Mouse (Mus musculus): ENCODE measurements around the gene Retreg1. TPM values are rescaled to one million over a fixed set of nuclear protein-coding genes. Genes with fewer than 3 reads are reported as not detected.

The Retreg1 gene
- polyA plus RNA-seq, 1 experiment = 8.9 TPM

DNA sequence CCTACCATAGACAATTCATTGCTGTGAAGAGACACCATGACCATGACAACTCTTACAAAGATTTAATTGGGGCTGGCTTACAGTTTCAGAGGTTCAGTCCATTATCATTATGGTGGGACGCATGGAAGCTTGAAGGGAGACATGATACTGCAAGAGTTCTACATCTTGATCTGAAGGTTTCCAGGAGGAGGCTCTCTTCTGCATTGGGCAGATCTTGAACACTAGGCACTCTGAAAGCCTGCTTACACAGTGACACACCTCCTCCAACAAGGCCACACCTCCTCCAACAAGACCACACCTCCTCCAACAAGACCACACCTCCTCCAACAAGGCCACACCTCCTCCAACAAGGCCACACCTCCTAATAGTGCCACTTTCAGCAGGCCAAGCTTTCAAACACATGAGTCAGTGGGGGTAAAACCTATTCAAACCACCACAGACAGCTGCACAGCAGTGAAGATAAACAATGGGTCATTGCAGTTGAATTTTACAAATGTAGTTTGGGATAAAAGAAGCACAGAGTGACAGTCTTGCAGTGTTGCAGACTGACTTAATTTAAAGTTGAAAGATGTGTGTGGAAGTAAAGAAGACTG lies 4.7 kb downstream of the Retreg1 start:
- Histone ChIP-seq H3K27ac (ENCODE audit: insufficient read depth, low read length) (no peak overlapping the region), H3K4me3 (ENCODE audit: insufficient read depth, low read length) (no peak overlapping the region), H3K4me1 (ENCODE audit: control insufficient read depth, insufficient read depth, low read length) (no peaks in the 10 kb centered on the region)
- TF ChIP-seq POLR2A (IDR thresholded peaks at IDR 0.05; ENCODE audit: low read depth, low read length) (no peak), CTCF (IDR thresholded peaks at IDR 0.05; ENCODE audit: borderline replicate concordance, insufficient read depth, low read length) (no peak)

DNA sequence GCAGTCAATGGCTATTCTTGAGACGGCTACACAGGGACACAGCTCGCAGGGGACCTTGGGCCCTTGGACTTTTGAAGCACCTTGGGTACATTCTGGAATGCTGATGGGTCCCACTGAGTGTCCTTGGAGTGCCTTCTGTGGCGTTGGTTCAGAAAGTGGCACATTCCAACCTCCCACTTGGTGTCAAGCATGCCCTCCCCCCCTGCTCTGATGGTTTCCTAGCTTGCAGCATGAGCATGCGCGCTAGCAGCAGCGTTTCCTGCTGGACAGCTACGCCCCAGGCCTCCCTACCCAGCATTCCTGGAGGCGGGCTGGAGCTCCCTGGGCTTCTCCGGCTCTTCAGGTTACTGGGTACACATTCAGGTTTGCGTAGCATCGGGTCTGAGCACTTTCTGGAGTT lies 7.6 kb downstream of the Retreg1 start:
- TF ChIP-seq CTCF (IDR thresholded peaks at IDR 0.05; ENCODE audit: borderline replicate concordance, insufficient read depth, low read length) = no peak
- TF ChIP-seq POLR2A (IDR thresholded peaks at IDR 0.05; ENCODE audit: low read depth, low read length) = no peak
- Histone ChIP-seq H3K4me3 (ENCODE audit: insufficient read depth, low read length) (no peak overlapping the region), H3K4me1 (ENCODE audit: control insufficient read depth, insufficient read depth, low read length) (no peaks in the 10 kb centered on the region), H3K27ac (ENCODE audit: insufficient read depth, low read length) (no peak overlapping the region)

DNA sequence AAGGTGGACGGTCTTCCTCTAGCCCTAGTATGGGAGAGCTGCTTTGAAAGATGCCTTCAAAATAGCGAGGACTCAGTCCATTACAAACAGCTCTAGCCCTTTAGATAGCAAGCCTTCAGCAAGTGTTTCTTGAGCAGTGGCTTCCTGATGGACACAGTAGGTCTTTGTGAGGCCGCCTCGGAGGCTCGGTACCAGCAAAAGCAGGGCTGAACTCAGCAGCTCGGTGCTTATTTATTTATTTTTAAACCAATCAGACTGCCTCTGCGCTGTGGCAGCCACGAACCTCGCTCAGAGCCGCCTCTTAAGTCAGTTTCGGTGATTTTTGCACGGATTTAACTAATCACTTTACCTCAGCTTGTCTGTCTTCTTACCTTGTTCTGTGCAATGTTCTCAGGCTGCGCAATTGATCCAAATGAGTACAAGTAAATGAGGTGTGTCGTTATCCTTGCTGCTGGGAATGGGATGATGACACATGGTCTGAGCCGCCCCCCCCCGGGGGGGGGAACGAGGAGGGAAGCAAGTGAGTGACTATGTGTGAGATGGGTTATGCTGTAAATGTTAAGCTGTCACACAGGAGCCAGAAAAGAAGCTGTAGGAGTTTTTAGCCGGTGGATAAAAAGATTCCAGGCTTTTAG lies 11.4 kb downstream of the Retreg1 start:
- TF ChIP-seq POLR2A (IDR thresholded peaks at IDR 0.05; ENCODE audit: low read depth, low read length) (no peak), CTCF (IDR thresholded peaks at IDR 0.05; ENCODE audit: borderline replicate concordance, insufficient read depth, low read length) (no peak)
- Histone ChIP-seq H3K4me3 (ENCODE audit: insufficient read depth, low read length) (no peak overlapping the region), H3K27ac (ENCODE audit: insufficient read depth, low read length) (no peak overlapping the region), H3K4me1 (ENCODE audit: control insufficient read depth, insufficient read depth, low read length) (no peaks in the 10 kb centered on the region)

DNA sequence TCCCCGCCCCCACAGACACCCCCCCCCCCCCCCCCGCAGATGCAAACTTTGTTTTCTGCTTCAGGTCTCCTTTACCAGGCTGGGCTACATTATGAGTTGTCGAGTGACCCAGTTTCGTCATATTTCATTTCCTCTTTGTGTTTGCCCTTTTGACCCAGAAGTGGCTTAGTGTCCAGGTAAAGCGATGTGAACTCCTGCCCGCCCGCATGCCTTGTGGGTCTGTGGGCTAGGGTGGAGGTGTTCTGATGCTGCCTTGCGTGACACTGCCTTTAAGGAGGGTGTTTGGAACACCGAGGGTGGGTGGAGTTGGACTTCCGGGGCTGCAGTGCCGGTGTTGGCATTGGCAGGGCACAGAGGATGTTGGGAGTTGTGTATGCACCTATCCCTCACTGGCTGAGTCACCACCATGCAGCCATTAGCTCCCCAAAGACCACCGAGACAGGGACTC lies 15.7 kb downstream of the Retreg1 start:
- no peak overlapping the region for H3K27ac ChIP-seq (ENCODE audit: insufficient read depth, low read length)
- TF ChIP-seq POLR2A (IDR thresholded peaks at IDR 0.05; ENCODE audit: low read depth, low read length) = no peak

DNA sequence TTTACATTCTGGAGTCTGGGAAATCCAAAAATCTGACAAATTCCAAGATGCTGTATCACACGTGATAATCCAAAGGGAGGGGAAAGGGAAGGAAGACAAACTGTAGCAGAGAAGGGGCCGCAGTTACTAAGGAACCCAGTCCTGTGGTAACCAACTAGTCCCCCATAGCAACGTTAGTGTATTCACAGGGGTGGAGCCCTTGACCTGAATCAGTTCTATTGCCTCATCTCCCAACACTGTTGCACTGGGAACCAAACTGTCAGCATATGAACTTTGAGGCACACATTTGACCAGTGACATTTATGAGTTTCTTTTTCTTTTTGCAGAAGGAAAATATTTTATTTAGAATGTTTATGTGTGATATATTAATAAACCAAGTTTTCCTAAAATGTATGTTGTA lies 16.5 kb downstream of the Retreg1 start:
- no peak overlapping the region for H3K27ac ChIP-seq (ENCODE audit: insufficient read depth, low read length)
- no peak for TF ChIP-seq POLR2A (IDR thresholded peaks at IDR 0.05; ENCODE audit: low read depth, low read length)
- H3K4me1 ChIP-seq (ENCODE audit: control insufficient read depth, insufficient read depth, low read length) = no peaks in the 10 kb centered on the region
- H3K4me3 ChIP-seq (ENCODE audit: insufficient read depth, low read length) = no peak overlapping the region

More for the DNA sequence above, 15.7 kb downstream of the Retreg1 start:
- Histone ChIP-seq H3K4me3 (ENCODE audit: insufficient read depth, low read length) (no peak overlapping the region), H3K4me1 (ENCODE audit: control insufficient read depth, insufficient read depth, low read length) (no peaks in the 10 kb centered on the region)

DNA sequence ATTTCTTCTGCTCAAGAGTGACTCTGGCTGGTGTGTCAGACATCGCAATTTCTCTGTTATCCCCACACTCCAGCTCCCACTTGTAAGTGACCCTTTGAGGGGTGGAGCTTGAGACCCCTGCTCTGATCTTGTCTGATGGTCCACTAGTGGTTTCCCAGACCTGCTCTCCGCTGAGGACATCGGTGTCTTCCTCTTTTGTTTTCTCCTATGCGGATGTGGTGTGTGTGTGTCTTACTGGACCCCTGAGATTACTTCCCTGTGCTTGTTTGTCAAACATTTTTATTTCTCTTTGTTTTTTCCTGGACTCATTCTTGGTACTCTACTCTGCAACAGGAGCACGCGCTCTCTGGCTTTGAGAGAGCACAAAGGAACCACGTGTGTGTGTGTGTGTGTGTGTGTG lies 18.9 kb downstream of the Retreg1 start:
- no peak overlapping the region for H3K27ac ChIP-seq (ENCODE audit: insufficient read depth, low read length)
- no peak overlapping the region for H3K4me3 ChIP-seq (ENCODE audit: insufficient read depth, low read length)
- H3K4me1 ChIP-seq (ENCODE audit: control insufficient read depth, insufficient read depth, low read length) = no peaks in the 10 kb centered on the region
- no peak for TF ChIP-seq POLR2A (IDR thresholded peaks at IDR 0.05; ENCODE audit: low read depth, low read length)
- no peak for TF ChIP-seq CTCF (IDR thresholded peaks at IDR 0.05; ENCODE audit: borderline replicate concordance, insufficient read depth, low read length)

DNA sequence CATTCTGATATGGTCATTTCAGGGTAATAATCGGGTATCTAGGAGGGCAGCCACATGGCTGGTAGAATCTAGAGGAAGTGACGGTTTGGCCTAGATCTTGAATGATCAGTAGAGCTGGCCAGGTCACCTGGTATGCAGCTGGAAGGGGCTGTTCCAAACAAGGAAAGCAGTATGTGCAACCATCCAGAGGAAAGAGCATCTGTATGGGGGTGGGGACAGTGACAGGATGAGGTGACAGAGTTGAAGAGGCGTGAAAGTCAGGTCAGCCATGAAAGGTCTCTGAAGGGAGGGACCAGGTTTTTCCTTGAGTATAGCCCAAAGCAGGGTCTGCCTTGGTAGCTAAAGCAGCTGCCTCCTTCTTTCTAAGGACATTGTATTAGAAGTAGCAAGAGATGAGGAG lies 22.6 kb downstream of the Retreg1 start:
- no peak for TF ChIP-seq POLR2A (IDR thresholded peaks at IDR 0.05; ENCODE audit: low read depth, low read length)
- no peak for TF ChIP-seq CTCF (IDR thresholded peaks at IDR 0.05; ENCODE audit: borderline replicate concordance, insufficient read depth, low read length)
- H3K4me3 ChIP-seq (ENCODE audit: insufficient read depth, low read length) = no peak overlapping the region
- H3K27ac ChIP-seq (ENCODE audit: insufficient read depth, low read length) = no peak overlapping the region
- no peaks in the 10 kb centered on the region; the same call in none of the 2 replicates for H3K4me1 ChIP-seq (ENCODE audit: control insufficient read depth, insufficient read depth, low read length)

DNA sequence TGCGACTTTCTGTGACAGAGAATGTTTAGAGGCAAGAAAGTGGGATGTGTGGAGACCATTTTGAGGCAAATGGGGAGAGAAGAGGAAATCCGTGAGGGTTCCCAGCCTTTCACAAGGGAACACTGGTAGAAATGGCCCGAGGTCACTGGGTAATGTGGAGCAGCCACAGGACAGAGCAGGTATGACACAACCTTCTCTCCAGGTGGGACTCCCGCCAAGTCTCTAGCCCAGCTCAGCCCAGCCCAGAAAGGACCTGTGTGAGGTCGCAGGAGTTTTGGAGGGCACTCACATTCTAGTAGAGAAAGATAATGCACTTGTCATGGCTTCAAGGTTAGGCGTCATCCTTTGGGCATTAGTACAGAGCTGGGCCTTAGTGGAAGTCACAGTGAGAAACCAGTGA lies 23.1 kb downstream of the Retreg1 start:
- no peak overlapping the region for H3K27ac ChIP-seq (ENCODE audit: insufficient read depth, low read length)
- TF ChIP-seq CTCF (IDR thresholded peaks at IDR 0.05; ENCODE audit: borderline replicate concordance, insufficient read depth, low read length) (no peak), POLR2A (IDR thresholded peaks at IDR 0.05; ENCODE audit: low read depth, low read length) (no peak)
- no peaks in the 10 kb centered on the region; the same call in none of the 2 replicates for H3K4me1 ChIP-seq (ENCODE audit: control insufficient read depth, insufficient read depth, low read length)
- H3K4me3 ChIP-seq (ENCODE audit: insufficient read depth, low read length) = no peak overlapping the region

DNA sequence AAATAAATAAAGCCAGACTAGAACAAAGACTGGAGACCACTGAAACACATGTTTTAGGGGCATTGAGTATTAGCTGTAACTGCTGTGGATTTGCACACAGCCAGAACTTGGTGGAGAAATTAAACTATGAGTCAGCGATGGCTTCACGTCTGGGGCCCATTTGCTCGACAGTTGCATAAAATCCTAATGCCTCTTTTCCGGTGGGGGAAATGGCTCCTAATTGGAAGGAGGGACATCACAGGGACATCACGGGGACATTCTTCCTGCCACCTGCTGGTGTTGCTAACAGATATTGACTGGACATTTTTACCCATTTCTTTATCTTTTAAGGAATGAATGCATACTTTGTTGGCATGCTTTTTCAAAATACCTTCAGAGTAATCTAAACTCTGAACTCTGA lies 26.1 kb downstream of the Retreg1 start:
- no peak for TF ChIP-seq CTCF (IDR thresholded peaks at IDR 0.05; ENCODE audit: borderline replicate concordance, insufficient read depth, low read length)
- no peak for TF ChIP-seq POLR2A (IDR thresholded peaks at IDR 0.05; ENCODE audit: low read depth, low read length)
- H3K27ac ChIP-seq (ENCODE audit: insufficient read depth, low read length) = no peak overlapping the region
- H3K4me3 ChIP-seq (ENCODE audit: insufficient read depth, low read length) = no peak overlapping the region
- H3K4me1 ChIP-seq (ENCODE audit: control insufficient read depth, insufficient read depth, low read length) = peaks cover 4% of the 10 kb centered on the region

DNA sequence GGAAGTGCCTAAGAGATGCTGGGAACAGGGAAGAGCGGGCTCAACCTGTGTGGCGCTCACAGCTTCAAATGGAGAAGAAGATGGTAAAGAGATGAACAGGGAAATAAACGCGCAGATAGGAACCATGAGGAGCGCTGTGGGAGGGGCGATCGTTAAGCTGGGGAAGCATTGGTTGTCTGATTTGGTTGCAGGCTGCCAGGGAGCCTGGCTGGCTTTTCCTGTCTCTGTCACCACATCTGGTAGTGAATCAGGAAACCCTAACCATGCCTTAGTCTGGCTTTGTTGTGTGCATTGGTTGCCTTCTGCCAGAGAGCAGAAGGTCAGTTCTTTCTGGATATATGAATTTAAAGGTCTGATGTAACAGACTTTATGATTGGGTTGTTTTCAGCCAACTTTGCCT lies 28.5 kb downstream of the Retreg1 start:
- no peak overlapping the region for H3K27ac ChIP-seq (ENCODE audit: insufficient read depth, low read length)
- peaks cover 4% of the 10 kb centered on the region for H3K4me1 ChIP-seq (ENCODE audit: control insufficient read depth, insufficient read depth, low read length)
- TF ChIP-seq POLR2A (IDR thresholded peaks at IDR 0.05; ENCODE audit: low read depth, low read length) (no peak), CTCF (IDR thresholded peaks at IDR 0.05; ENCODE audit: borderline replicate concordance, insufficient read depth, low read length) (no peak)
- no peak overlapping the region for H3K4me3 ChIP-seq (ENCODE audit: insufficient read depth, low read length)
